Mouse (Mus musculus) central nervous system, embryonic 11.5 days (tissue): ENCODE measurements around the gene Papolb. TPM values are rescaled to one million over a fixed set of nuclear protein-coding genes. Genes with fewer than 3 reads are reported as not detected.

Experiments used
- polyA plus RNA-seq: library from polyadenylated mRNA; depleted of rRNA; stranded (reverse); fragments of >200 nt; gene quantifications from 2 replicates; pipeline ENCODE4 v1.2.3, GENCODE M21; 2012; rRNA removed

Papolb gene
- 0.22 and 0.34 TPM in 2 replicates for polyA plus RNA-seq

DNA sequence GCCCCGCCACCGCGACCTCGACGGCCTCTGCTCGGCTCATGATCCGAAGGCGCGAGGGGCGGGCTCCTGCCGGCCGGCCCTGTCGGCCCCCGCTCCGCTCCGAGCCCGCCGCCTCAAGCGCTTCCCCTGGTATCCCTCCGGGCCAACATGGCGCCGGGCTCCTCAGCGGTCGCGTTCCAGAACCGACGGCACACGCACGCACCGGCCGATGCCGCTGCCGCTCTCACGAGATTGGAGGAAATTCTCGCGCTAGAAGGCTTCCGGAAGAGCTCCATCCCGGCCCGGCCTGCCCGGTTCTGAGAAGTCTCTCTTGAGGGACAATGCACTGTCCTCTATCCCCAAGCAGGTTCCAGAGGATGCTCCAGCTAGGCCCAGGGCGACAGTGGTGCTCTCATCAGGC lies at the start of gene Papolb:
Gene Papolb (minus strand): TSS at position 162 of the 400 bp plus-strand sequence.

DNA sequence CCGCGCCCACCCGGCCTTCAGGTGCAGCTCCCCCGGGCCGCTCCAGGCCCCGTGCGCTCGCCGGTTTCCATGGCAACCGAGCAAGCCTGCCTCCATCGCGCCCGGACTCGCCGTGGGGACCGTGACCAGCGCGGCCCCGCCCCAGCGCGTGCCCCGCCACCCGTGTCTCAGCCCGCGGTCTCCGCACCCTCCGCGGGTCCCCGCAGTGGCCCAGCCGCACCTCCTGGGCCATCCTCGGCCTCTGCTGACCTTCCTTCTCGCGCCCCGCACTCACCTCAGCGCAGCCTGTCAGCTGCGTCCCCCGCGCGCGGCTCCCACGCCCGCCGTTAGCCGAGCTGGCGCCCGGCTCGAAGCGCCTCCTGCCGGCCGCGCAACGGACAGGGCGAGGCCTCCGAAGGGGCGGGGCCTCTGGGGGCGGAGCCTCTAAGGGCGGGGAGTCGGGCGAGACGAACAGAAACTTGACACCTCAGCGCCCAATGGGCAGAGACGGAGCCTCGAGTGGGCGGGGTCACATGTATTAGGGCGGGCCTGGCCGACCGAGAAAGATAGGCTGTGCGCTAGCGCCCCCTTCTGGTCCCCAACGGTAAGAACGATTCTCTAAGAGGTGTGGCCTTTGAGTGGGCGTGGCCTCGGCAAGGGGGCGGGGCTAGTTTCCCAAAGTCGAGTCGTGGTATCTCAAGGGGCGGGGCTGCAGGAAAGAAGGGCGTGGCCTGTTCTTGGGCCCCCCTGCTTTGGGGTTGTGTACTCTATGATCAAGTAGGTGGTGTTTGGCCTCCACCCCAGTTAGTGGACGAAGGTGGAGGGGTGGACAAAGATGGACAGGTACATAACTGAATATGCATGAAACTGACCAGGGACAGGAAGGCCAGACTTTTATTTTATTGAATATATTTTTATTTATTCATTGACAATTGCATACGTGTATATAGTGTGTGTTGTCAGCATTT lies 21.1 kb upstream of the Papolb start, which contains the start of gene Radil:
Gene Radil (minus strand): TSS at position 393 of the 947 bp plus-strand sequence.

Other genes with a start within 250 kb of the Papolb start
- 13.6 and 15.6 TPM in 2 replicates for gene Foxk1, start 128.6 kb downstream of the Papolb start, polyA plus RNA-seq
- 17.3 and 19.7 TPM in 2 replicates for gene Ap5z1, start 66.1 kb downstream of the Papolb start, polyA plus RNA-seq
- gene Radil, start 21.0 kb upstream of the Papolb start, polyA plus RNA-seq: 4.3 and 4.8 TPM in 2 replicates
- 3.4 and 3.6 TPM in 2 replicates for gene Mmd2, start 78.7 kb upstream of the Papolb start, polyA plus RNA-seq
- 44.2 and 52.7 TPM in 2 replicates for gene Wipi2, start 97.6 kb upstream of the Papolb start, polyA plus RNA-seq
- gene Slc29a4, start 162.4 kb upstream of the Papolb start, polyA plus RNA-seq: 26.7 and 30.3 TPM in 2 replicates